Mouse (Mus musculus): ENCODE measurements around the gene Pebp1. TPM values are rescaled to one million over a fixed set of nuclear protein-coding genes. Genes with fewer than 3 reads are reported as not detected.
"Not testable (repeated sequence)": the region's sequence is repeated elsewhere in the genome, so short reads cannot be mapped to it uniquely, and the experiment has no call there.

The Pebp1 gene
- polyA plus RNA-seq, 1 experiment: 246 TPM

GRCm38 (mm10) chr5:117304947-117305346 is 17.5 kb upstream of the Pebp1 start:
- no peak for TF ChIP-seq POLR2A (IDR thresholded peaks at IDR 0.05; ENCODE audit: insufficient read depth, low read length)
- peak; percentile 75 for TF ChIP-seq CTCF (IDR thresholded peaks at IDR 0.05; ENCODE audit: low read depth, low read length)
- no peaks in the 10 kb centered on the region for H3K27me3 ChIP-seq (ENCODE audit: control insufficient read depth, insufficient read depth, low read length, poor library complexity, severe bottlenecking)
- no peaks in the 10 kb centered on the region for H3K36me3 ChIP-seq (ENCODE audit: control insufficient read depth, insufficient read depth, low read length, poor library complexity, severe bottlenecking)
- no peak overlapping the region for H3K4me3 ChIP-seq (ENCODE audit: low read depth, low read length)
- no peaks in the 10 kb centered on the region for H3K4me1 ChIP-seq (ENCODE audit: control insufficient read depth, insufficient read depth, low read length)
- H3K27ac ChIP-seq (ENCODE audit: insufficient read depth, low read length): no peak overlapping the region; the same call in 1 of the 2 replicates
- H3K9me3 ChIP-seq (replicated peaks; ENCODE audit: control insufficient read depth, insufficient read depth, low read length, poor library complexity, severe bottlenecking): 0 out of 2 replicates have a peak, but pooled peaks cover 3% of the 10 kb centered on the region
- H3K9ac ChIP-seq (ENCODE audit: low read depth, poor library complexity, severe bottlenecking): no peak overlapping the region

- no peaks in the 10 kb centered on the region for H3K27me3 ChIP-seq (ENCODE audit: control insufficient read depth, insufficient read depth, low read length, poor library complexity, severe bottlenecking)
- no peaks in the 10 kb centered on the region for H3K4me1 ChIP-seq (ENCODE audit: control insufficient read depth, insufficient read depth, low read length)
- H3K36me3 ChIP-seq (ENCODE audit: control insufficient read depth, insufficient read depth, low read length, poor library complexity, severe bottlenecking): no peaks in the 10 kb centered on the region
- H3K9me3 ChIP-seq (replicated peaks; ENCODE audit: control insufficient read depth, insufficient read depth, low read length, poor library complexity, severe bottlenecking): 0 out of 2 replicates have a peak, but pooled peaks cover 3% of the 10 kb centered on the region
- H3K27ac ChIP-seq (ENCODE audit: insufficient read depth, low read length): no peak overlapping the region
- H3K9ac ChIP-seq (ENCODE audit: low read depth, poor library complexity, severe bottlenecking): no peak overlapping the region
- TF ChIP-seq EP300 (IDR thresholded peaks at IDR 0.05; ENCODE audit: insufficient read depth, low read depth, low read length) (no peak), POLR2A (IDR thresholded peaks at IDR 0.05; ENCODE audit: insufficient read depth, low read length) (no peak), CTCF (IDR thresholded peaks at IDR 0.05; ENCODE audit: low read depth, low read length) (no peak)
- no peak overlapping the region for H3K4me3 ChIP-seq (ENCODE audit: low read depth, low read length)
Observed at GRCm38 (mm10) chr5:117303691-117304579, 16.5 kb upstream of the Pebp1 start.

- no peaks in the 10 kb centered on the region for H3K27me3 ChIP-seq (ENCODE audit: control insufficient read depth, insufficient read depth, low read length, poor library complexity, severe bottlenecking)
- 0 out of 2 replicates have a peak, but pooled peaks cover 3% of the 10 kb centered on the region for H3K9me3 ChIP-seq (replicated peaks; ENCODE audit: control insufficient read depth, insufficient read depth, low read length, poor library complexity, severe bottlenecking)
- no peak overlapping the region for H3K4me3 ChIP-seq (ENCODE audit: low read depth, low read length)
- no peak for TF ChIP-seq POLR2A (IDR thresholded peaks at IDR 0.05; ENCODE audit: insufficient read depth, low read length)
- TF ChIP-seq CTCF (IDR thresholded peaks at IDR 0.05; ENCODE audit: low read depth, low read length): no peak
- no peak for TF ChIP-seq EP300 (IDR thresholded peaks at IDR 0.05; ENCODE audit: insufficient read depth, low read depth, low read length)
- no peak overlapping the region for H3K27ac ChIP-seq (ENCODE audit: insufficient read depth, low read length)
- H3K4me1 ChIP-seq (ENCODE audit: control insufficient read depth, insufficient read depth, low read length): no peaks in the 10 kb centered on the region
- H3K9ac ChIP-seq (ENCODE audit: low read depth, poor library complexity, severe bottlenecking): no peak overlapping the region
- H3K36me3 ChIP-seq (ENCODE audit: control insufficient read depth, insufficient read depth, low read length, poor library complexity, severe bottlenecking): no peaks in the 10 kb centered on the region
Observed at GRCm38 (mm10) chr5:117302899-117303298, 15.5 kb upstream of the Pebp1 start.

DNA sequence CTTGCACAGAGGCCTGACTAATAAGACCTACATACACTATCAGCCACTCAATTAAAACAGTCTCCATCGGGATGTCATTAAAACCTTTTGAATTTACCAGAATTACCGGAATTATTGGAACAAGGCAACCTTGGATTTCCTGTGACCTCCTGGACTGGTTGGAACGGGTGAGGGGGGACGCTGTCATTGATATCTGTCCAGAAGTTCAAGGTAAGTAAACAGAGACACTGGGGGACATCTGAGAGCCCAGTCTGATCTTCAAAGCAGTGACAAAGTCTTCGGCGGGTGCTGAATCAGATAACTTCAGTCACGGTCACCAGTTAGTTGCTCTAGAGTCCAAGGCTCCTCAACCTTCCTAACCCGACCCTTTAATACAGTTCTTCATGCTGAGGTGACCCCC is 7.6 kb upstream of the Pebp1 start:
- no peak overlapping the region for H3K27ac ChIP-seq (ENCODE audit: insufficient read depth, low read length)
- TF ChIP-seq EP300 (IDR thresholded peaks at IDR 0.05; ENCODE audit: insufficient read depth, low read depth, low read length) (no peak), CTCF (IDR thresholded peaks at IDR 0.05; ENCODE audit: low read depth, low read length) (no peak), POLR2A (IDR thresholded peaks at IDR 0.05; ENCODE audit: insufficient read depth, low read length) (no peak)
- no peaks in the 10 kb centered on the region for H3K36me3 ChIP-seq (ENCODE audit: control insufficient read depth, insufficient read depth, low read length, poor library complexity, severe bottlenecking)
- no peak overlapping the region for H3K4me3 ChIP-seq (ENCODE audit: low read depth, low read length)
- H3K4me1 ChIP-seq (ENCODE audit: control insufficient read depth, insufficient read depth, low read length): no peaks in the 10 kb centered on the region
- peaks cover 3% of the 10 kb centered on the region; the same call in 1 of the 2 replicates for H3K9me3 ChIP-seq (replicated peaks; ENCODE audit: control insufficient read depth, insufficient read depth, low read length, poor library complexity, severe bottlenecking)
- no peak overlapping the region for H3K9ac ChIP-seq (ENCODE audit: low read depth, poor library complexity, severe bottlenecking)
- no peaks in the 10 kb centered on the region for H3K27me3 ChIP-seq (ENCODE audit: control insufficient read depth, insufficient read depth, low read length, poor library complexity, severe bottlenecking)

DNA sequence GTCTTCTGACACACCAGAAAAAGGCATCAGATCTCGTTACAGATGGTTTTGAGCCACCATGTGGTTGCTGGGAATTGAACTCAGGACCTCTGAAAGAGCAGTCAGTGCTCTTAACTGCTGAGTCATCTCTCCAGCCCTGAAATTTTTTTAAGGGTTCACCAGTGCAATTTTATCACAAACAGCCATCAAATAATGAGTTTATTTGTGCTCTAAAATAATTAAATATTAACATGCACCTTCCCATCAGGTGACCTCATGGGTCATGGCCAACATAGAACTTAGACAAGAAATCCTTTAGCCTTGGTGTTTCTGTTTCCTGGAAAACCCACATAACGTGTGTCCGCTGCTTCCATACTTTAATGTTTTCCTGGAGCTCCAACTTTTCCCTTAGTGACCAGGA is 6.4 kb upstream of the Pebp1 start:
- not testable (repeated sequence) for H3K9me3 ChIP-seq (replicated peaks; ENCODE audit: control insufficient read depth, insufficient read depth, low read length, poor library complexity, severe bottlenecking); H3K36me3 ChIP-seq (ENCODE audit: control insufficient read depth, insufficient read depth, low read length, poor library complexity, severe bottlenecking); H3K27me3 ChIP-seq (ENCODE audit: control insufficient read depth, insufficient read depth, low read length, poor library complexity, severe bottlenecking); H3K9ac ChIP-seq (ENCODE audit: low read depth, poor library complexity, severe bottlenecking); H3K4me1 ChIP-seq (ENCODE audit: control insufficient read depth, insufficient read depth, low read length); H3K27ac ChIP-seq (ENCODE audit: insufficient read depth, low read length); H3K4me3 ChIP-seq (ENCODE audit: low read depth, low read length)

DNA sequence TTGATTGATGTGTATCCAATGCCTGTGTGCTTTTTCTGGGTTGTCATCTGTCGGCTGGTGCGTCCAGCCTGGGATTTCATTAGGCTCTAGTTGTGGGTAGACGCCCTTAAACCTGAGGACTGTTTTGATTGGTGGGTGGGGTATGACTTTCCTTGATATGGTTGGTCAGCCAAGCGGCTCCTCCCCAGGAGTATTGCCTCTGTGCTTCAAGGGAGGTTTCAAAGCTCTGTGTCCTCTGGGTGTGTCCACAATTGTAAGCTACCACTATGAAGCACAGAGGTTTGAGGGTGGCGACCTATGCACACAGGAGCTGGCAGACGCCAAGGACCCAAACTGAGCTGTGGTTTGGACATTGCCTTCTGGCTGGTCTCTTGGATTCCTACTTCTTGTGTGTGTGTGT is 5.1 kb upstream of the Pebp1 start:
- no peaks in the 10 kb centered on the region for H3K36me3 ChIP-seq (ENCODE audit: control insufficient read depth, insufficient read depth, low read length, poor library complexity, severe bottlenecking)
- H3K9ac ChIP-seq (ENCODE audit: low read depth, poor library complexity, severe bottlenecking): no peak overlapping the region
- H3K4me1 ChIP-seq (ENCODE audit: control insufficient read depth, insufficient read depth, low read length): no peaks in the 10 kb centered on the region
- no peak overlapping the region; the same call in 1 of the 2 replicates for H3K27ac ChIP-seq (ENCODE audit: insufficient read depth, low read length)
- peak overlapping the region; percentile 29; the same call in 1 of the 2 replicates for H3K4me3 ChIP-seq (ENCODE audit: low read depth, low read length)
- peaks cover 3% of the 10 kb centered on the region; the same call in 1 of the 2 replicates for H3K9me3 ChIP-seq (replicated peaks; ENCODE audit: control insufficient read depth, insufficient read depth, low read length, poor library complexity, severe bottlenecking)
- TF ChIP-seq POLR2A (IDR thresholded peaks at IDR 0.05; ENCODE audit: insufficient read depth, low read length): no peak
- TF ChIP-seq EP300 (IDR thresholded peaks at IDR 0.05; ENCODE audit: insufficient read depth, low read depth, low read length): no peak
- no peak for TF ChIP-seq CTCF (IDR thresholded peaks at IDR 0.05; ENCODE audit: low read depth, low read length)
- H3K27me3 ChIP-seq (ENCODE audit: control insufficient read depth, insufficient read depth, low read length, poor library complexity, severe bottlenecking): no peaks in the 10 kb centered on the region

Measured in ES-Bruce4 (cell line).